Mouse (Mus musculus) heart, adult 2 months (tissue): ENCODE results near the gene Clps.

Source experiments
- CTCF ChIP-seq: fragments of 200-600 bp; IDR thresholded peaks from 2 replicates; pipeline ENCODE4 v1.8.1; 2022; ENCODE audit warnings: antibody characterized with exemption, mild to moderate bottlenecking, moderate library complexity
- POLR2A ChIP-seq: fragments of 200-500 bp; IDR thresholded peaks from 2 replicates; pipeline ENCODE4 v1.6.1; 2011; ENCODE audit warnings: mild to moderate bottlenecking, low read depth, low read length, control low read depth; ENCODE audit not compliant: insufficient read depth

GRCm38 (mm10) chr17:28580396-28580795 lies 19.8 kb upstream of the Clps start:
- TF ChIP-seq CTCF (no peak), POLR2A (no peak)
